Mouse (Mus musculus) embryo, embryonic 11.5 days (tissue): ENCODE data around the gene Arl4d.
A peak's percentile ranks its signal among the peaks of the same experiment; 100 is the strongest.
"Not testable (repeated sequence)": the region's sequence is repeated elsewhere in the genome, so short reads cannot be mapped to it uniquely, and the experiment has no call there.

Source experiments
- DNase-seq: peaks from one replicate; pipeline ENCODE4 v3.0.0-alpha.2; 2012; ENCODE audit warnings: low read depth, low spot score

The Arl4d gene

DNA sequence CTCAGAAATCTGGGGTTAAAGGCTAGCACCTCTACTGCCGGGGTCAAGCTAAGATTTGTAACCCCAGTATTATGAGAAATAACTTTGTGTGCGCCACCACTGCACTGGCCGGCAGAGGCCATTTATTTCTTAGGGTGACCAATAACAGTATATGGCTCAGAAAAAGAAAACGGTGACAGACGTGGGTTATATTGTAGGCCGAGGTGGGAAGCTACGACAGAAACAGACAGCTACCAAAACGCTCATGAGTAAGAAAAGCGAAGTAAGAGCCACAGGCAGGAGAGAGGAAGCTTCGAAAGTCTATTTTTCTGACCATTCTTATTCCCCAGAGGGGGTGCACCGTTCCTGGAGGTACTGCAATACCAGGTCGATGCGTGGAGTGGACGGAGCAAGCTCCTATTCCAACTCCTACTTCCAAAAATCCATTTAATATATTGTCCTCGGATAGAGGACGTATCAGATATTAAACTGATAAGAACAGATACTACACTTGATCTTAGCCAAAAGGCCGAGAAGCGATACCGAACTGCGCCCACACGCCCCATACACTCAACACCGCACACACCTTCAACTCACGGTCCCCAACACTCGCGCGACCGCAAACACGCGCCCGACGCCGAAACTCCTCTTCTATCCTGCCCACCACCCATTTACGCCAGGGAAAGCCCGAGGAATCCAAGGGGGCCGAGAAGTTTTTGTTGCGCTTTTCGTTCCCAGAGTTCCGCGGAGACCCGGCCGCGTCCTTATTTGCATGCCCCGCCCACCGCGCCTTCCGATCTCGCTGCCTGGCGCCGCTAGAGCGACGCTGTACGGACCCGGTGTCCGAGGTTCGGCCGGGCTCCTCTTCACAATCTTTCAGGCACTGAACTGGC is 19.7 kb upstream of the Arl4d start:
- DNase-seq, result peak; percentile 60

DNA sequence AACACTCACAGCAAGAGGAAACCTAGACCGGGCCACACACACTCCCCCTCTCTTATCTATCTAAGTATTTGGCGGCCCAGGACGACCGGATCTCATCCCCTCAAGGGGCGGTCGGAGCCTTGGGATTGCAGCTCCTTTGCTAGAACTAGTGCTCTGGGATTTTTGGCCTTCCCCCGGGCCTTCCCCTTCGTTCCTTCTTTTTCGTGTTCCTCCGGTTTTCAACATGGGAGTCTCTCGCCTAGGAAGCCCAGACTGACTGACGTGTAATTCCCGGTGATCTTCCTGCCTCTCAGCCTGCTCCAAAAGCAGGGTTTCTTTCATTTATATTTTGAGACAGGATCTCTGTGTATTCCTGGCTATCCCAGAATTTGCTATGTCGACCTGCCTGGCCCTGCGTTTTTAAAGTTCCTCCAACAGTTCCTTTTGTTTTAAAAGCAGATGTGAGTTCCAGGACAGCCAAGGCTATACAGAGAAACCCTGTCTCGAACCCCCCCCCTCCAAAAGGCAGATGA is 19.0 kb upstream of the Arl4d start:
- not testable (repeated sequence) for DNase-seq

DNA sequence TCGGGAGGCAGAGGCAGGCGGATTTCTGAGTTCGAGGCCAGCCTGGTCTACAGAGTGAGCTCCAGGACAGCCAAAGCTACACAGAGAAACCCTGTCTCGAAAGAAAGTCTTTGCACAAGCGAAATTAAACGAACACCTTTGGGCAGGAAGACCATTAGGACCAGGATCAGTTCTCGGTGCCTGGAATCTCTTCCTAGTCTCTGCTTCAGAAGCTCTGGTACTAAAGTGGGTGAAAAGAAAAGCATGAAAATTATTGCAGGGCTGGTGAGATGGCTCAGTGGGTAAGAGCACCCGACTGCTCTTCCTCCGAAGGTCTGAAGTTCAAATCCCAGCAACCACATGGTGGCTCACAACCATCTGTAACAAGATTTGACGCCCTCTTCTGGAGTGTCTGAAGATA is 18.2 kb upstream of the Arl4d start:
- not testable (repeated sequence) for DNase-seq

DNA sequence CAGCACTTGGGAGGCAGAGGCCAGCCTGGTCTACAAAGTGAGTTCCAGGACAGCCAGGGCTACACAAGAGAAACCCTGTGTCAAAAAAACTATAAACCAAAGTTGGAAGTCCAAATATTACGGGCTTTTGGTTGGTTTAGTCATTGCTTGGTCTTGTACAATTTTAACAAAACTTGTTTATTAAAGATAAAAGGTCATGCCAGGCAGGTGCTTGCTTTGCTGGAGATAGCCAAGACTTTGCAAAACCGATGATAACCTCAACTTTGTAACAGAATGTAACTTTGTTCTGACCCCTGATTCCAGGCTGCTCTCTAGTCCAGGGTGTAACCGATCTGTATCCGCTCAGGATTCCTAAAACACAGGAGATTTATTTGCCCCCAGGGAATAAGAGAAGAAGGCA is 9.0 kb upstream of the Arl4d start:
- DNase-seq, result no peak

DNA sequence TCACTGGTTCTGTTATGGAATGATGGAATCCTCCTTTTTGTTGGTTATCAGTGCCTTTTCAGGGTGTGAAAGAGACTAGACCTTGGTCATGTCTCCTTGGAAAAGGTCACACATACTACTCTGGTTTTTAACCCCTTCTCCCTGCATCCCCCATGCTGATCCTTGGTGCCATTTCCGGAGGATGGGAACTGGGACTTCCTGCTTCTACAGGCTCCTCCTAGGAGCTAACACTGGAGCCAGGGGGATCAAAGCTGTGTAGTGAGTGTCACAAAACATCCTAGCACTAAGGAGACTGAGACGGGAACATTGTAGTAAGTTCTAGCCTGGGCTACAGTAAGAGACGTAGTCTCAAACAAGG is 7.8 kb upstream of the Arl4d start:
- peak; percentile 39 for DNase-seq

DNA sequence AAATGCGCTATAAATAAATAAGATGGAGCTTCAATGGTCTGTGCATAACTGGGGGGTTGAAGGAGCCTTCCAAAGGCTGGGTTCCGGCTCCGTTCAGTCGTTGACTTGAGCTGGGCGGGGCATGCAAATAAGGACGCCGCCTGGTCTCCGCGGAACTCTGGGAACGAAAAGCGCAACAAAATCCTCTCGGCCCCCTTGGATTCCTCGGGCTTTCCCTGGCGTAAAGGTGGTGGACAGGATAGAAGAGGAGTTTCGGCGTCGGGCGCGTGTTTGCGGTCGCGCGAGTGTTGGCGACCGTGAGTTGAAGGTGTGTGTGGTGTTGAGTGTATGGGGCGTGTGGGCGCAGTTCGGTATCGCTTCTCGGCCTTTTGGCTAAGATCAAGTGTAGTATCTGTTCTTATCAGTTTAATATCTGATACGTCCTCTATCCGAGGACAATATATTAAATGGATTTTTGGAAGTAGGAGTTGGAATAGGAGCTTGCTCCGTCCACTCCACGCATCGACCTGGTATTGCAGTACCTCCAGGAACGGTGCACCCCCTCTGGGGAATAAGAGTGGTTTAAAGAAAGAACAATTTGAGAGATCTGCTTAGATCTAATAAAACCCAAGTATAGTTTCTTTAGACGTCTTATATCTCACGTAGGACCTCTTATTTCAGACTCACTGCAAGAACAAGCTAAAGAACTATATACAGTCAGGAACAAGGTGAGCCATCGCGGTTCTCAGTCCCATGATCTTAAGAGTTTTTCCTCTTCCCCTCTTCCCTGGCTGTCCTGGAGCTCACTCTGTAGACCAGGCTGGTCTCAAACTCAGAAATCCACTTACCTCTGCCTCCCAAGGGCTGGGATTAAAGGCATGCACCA is 7.2 kb upstream of the Arl4d start:
- peak; percentile 82 for DNase-seq

DNA sequence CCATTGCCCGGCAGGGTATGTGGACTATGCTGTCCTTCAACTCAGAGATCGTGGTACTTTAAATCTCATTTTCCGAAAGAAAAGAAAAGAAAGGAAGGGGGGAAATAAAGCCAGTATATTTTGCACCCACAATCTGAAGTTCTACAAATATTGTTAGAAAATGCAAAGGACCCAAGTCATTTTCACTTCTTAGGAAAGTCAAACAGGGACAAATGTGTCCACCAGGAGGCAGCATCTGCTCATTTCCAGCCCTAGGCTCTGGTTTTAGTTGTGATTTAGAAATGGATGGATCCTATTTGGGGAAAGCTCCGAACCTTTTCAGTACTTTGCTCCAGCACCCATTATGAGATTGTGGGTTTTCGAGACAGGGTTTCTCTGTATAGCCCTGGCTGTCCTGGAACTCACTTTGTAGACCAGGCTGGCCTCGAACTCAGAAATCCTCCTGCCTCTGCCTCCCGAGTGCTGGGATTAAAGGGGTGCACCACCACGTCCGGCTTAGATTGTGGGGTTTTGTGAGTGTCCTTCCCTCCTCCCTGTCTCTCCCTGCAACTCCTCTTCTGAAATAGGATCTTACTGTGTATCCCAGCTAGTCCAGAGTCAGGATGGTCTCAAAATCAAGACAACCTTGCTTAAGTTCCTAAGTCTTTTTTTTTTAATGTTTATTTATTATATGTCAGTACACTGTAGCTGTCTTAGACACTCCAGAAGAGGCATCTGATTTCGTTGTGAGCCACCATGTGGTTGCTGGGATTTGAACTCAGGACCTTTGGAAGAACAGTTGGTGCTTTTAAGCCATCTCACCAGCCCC is 6.4 kb upstream of the Arl4d start:
- DNase-seq, result peak; percentile 71

DNA sequence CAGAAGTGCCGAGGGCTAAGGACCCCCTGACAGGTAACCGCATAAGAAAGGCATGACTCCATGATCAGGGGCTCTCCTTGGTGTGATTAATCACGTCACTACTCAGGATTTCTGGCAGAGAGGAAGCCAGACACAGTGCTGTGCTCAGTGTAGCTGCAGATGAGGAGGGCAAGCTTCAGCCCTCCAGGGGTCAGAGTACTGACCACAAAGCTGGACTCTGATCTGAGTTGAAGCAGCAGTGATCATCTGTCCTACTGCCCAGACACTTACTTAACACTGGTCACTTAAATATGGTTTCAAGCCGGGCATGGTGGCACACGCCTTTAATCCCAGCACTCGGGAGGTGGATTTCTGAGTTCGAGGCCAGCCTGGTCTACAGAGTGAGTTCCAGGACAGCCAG is 4.2 kb upstream of the Arl4d start:
- DNase-seq, result no peak

DNA sequence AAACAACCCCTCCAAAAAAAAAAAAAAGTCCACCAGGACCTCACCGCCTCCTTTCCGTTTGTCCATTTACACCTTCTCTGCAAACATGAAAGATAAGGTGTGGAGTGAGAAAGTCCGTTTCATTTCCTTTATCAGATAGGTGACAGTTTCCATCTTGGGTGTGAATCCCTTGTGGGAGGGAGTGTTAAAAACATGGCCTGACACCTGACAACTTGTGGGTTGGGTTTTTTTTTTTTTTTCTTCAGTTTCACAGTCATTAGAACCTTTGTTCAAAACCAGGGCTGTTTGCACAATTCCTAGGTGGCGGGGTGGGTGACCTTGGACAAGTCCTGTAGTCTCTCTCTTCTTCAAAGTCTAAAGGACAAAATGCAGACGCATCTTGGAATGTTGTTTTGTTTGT is 3.6 kb upstream of the Arl4d start:
- DNase-seq, result no peak

DNA sequence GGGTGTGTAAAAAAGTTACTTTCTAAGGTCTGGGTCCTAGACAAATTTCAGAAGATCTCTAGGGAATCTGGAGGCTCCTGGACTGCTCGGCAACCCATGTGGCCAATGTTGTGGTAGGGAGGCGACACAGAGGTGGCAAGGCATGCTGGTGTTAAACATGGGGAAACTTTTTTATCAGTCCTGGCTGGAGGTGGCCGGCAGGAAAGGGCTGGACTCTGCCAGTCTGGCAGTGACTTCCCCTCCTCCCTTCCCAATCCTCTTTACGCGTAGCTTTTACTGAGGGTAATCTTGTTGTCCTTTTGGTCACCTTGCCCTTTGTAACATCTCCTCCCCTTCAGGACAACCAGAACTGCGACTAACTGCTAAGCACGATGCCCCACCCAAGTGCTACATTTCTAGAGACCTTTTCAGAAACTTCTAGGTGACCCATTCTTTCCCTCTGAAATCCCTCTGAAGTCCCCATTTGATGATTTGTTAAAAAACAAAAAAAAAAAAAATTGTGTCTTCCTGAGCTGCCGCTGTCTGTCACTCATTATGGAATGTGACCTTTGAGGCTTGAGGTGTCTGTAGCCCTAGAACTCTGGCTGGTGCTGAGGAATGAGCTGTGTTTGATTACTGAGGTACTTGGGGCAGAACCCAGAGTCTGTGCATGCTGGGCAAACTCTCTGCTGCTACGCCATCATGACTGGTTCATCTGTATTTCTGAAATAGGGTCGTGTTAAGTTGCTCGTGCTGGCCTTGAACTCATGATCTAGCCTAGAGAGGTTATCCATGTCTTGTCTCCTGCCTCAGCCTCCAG is 1.9 kb upstream of the Arl4d start:
- no peak for DNase-seq

DNA sequence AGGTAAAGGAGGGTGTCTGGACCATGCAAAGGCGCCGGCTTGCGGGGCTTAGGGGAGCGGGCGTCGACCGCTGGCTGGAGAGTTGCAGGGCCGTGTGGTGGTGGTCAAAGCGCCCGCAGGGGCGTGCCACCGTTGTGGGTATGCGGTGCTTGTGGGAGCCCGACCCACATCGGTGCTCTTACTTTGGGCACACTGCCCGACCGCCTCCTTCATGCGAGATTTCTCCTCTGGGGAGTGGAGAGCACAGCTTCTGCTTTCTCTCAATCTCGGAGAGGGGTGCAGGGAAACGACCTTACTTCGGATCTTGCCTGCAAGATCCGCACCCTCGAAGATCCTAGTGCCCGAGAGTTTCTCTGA is 273 bp downstream of the Arl4d start:
- no peak for DNase-seq

DNA sequence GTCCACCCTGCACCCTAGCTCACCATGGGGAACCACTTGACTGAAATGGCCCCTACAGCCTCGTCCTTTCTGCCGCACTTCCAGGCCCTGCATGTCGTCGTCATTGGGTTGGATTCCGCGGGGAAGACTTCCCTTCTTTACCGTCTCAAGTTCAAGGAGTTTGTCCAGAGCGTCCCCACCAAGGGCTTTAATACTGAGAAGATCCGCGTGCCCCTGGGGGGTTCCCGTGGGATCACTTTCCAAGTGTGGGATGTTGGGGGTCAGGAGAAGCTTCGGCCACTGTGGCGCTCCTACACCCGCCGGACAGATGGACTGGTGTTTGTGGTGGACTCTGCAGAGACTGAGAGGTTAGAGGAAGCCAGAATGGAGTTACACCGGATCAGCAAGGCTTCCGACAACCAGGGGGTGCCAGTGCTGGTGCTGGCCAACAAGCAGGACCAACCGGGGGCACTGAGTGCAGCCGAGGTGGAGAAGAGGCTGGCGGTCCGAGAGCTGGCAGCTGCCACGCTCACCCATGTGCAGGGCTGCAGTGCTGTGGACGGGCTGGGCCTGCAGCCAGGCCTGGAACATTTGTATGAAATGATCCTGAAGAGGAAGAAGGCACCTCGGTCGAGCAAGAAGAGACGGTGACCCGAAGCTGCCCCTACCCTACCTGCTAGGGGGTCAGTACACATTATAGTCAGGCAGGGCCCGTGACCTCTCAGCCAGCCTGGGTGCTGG is 1.4 kb downstream of the Arl4d start:
- no peak for DNase-seq

DNA sequence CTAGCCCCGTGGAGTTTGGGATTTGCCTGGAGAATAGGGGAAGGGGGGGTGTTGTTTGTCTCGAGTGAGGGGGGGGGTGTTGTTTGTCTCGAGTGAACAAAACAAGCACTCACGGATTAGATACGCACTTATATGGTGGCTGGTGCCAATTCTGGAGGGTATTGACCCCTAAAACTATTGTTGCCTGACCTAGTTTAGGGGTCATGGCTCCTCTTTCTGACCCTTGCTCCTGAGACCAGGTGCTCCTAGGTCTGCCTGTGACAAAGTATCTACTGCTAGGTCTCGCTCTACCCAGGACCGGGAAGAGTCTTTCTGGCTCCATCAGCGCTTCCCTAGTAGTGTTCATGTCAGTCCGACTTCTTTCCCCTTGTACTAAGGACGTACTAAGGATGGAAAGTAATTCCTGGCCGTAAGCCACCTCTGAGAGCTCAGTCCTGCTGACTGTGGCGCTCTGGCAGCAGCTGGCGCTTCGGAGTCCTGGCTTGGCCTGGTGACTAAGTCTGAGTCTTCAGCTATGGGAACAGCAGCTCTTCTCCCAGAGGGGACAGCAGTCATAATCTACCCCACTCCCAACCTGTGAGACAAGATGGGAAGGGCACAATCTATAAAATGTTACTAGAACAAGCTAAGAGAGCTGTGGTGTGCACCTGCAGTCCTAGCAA is 2.7 kb downstream of the Arl4d start:
- DNase-seq, result no peak

DNA sequence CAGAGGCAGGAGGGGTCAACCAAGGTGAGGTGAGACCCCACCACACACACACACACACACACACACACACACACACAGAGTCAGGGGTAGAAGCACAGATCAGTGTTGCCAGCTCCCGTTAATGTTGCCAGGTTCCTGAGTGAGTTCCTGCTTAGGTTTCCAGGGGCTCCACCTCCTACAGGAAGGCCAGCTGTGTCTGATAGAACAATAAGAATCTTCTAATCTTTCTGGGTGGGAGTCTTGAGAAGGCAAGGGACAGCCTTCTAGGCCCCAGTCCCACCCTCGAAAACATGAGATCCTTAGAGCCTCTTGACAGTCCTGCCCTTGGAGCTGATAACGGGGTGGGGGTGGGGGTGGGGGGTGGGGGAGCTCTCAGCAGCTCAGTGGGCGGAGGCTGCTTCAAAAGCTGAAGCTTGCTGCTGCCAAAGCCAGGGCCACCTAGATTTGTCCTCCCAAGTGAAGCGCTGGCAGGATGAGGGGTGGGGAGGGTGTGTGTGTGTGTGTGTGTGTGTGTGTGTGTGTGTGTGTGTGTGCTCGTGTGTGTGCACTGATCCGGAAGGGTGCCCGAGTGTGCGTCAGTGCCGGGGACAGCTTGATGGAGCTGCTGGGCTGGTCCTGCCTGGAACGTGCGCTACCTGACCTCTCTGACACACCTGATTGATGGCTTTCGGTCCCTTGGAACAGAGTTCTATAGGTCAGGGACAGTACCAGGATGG is 3.4 kb downstream of the Arl4d start:
- DNase-seq, result no peak

DNA sequence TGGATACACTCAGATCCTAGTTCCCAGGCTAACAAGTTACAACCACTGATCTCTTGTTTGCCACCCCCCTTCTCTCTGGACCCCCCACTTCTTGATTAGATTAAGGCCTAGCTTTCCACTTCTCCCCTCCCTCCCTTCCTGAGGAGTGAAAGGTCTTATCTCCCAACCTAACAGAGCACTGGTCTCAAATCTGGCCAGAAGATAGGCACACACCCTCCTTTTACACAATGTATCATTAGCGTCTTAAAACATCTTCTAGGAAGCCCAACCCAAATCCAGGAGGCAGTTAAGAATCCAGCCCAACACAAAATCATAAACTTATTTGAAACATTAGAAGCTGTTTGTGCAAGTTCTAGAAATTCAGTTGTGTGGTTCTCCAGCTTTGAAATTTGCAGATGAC is 5.0 kb downstream of the Arl4d start:
- no peak for DNase-seq

DNA sequence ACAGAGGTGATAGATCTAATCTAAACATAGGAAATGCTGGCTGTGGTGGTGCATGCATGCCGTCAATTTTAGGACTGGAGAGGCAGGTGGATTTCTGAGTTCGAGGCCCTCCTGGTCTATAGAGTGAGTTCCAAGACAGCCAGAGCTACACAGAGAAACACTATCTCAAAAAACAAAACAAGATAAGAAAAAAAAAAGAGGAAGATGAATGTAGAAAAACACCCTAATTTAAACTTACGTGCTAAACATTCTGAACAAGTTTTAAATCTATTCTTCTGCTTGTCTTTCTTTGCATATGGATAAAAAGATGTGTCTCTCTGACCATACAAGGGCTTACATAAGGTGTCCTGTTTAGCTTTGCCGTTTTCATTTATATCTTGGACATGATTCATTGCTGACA is 5.9 kb downstream of the Arl4d start:
- no peak for DNase-seq

DNA sequence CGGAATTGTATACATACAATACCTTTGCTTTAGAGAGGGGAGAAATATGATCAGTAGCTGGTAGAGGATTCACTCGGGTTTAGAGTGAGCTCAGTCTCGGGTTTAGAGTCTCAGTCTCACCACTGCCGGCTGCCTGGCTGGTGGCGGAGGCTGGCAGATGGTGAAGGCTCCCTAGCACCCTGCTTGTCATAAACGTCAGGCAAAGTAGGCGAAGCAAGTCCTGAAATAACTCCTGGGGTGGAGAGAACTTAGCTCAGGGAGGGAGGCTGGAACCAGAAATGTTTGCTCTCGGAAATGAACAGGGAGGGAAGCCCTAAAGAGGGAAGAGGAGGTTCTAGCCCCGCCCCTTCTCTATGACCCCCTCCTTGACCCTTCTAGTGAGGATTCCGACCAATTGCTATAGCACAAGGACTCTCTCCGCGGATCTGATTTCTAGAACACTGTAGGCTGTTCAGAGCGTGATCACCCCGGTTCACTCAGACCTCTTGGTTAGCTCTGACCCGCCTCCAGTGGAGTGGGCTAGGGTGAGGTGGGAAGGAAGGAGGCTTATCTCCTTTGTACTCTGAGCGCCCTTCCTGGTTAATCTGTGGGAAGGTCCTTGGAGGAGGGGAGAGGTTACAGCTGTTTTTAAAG is 7.8 kb downstream of the Arl4d start:
- DNase-seq, result no peak

DNA sequence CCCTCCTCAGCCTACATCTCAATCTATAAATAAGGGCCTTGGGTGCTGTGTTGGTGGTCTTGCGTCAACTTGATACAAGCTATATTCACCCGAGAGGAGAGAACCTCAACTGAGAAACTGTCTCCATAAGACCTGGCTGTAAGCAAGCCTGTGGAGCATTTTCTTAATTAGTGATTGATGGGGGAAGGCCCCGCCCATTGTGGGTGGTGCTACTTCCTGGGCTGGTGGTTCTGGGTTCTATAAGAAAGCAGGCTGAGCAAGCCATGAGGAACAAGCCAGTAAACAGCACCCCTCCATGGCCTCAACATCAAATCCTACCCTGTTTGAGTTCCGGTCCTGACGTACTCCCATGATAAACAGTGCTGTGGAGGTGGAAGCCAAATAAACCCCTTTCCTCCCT is 8.8 kb downstream of the Arl4d start:
- DNase-seq, result no peak

DNA sequence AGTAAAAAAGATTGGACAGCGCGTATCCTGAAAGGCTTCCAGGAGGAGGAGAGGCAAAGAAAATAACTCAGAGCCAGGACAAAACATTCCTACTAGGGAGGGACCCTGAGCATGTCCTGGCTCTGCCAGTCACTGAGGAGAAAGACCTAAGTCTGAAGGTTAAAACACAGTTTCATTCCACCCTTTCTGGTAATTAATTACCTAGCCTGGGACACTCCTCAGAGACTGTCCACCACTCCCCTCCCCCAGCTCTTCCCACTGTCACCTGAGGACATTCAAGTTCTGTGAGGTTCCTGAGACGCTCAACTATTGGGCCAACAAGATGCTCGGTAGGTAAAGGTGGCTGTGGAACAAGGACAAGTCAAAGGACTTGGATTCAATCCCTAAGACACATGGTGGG is 10.0 kb downstream of the Arl4d start:
- DNase-seq, result no peak
